13 mouse cellular contexts compared by ENCODE assay signal in genomic region chr11:119738990-119739846, GRCm38 (mm10).
DNase-seq lines count a peak whose midpoint lies in the region; ATAC-seq and TF ChIP-seq lines count a peak whose summit lies in the region.
"Had no signal": no experiment of that assay in that cellular context is flagged by ENCODE, and none has a peak within 500 bp of the region (broad histone marks: within the 10 kb centered on the region; RNA-seq: fewer than 3 reads in every experiment).

No protein-coding gene starts in this region.

- no peak for ATAC-seq in forebrain, embryonic 11.5 days (replicated peaks; ENCODE audit: low FRiP score)
- no peak for ATAC-seq in midbrain, embryonic 16.5 days

- peaks cover 47% of the 10 kb centered on the region for H3K4me1 ChIP-seq in cerebellum, adult 2 months (ENCODE audit: control insufficient read depth, insufficient read depth, low read length)
- peaks cover 3% of the 10 kb centered on the region; the same call in 1 of the 2 replicates for H3K4me1 ChIP-seq in forebrain, embryonic 11.5 days (replicated peaks; ENCODE audit: control insufficient read depth, insufficient read depth, low read length)
- H3K4me1 ChIP-seq in midbrain, embryonic 16.5 days (ENCODE audit: control insufficient read depth, insufficient read depth, low read length): peaks cover 23% of the 10 kb centered on the region

- H3K9me3 ChIP-seq in forebrain, embryonic 11.5 days (ENCODE audit: control insufficient read depth, low read length): no peaks in the 10 kb centered on the region
- no peaks in the 10 kb centered on the region for H3K9me3 ChIP-seq in midbrain, embryonic 16.5 days (replicated peaks; ENCODE audit: control insufficient read depth, low read length, poor library complexity, severe bottlenecking)
- H3K9me3 ChIP-seq: megakaryocyte, embryonic 14.5 days had no signal

- no peaks in the 10 kb centered on the region for H3K36me3 ChIP-seq in forebrain, embryonic 11.5 days (ENCODE audit: control insufficient read depth, insufficient read depth, low read length)
- no peaks in the 10 kb centered on the region for H3K36me3 ChIP-seq in midbrain, embryonic 16.5 days (ENCODE audit: control insufficient read depth, insufficient read depth, low read length)

- peak overlapping the region; percentile 41 for H3K27ac ChIP-seq in cerebellum, adult 2 months (ENCODE audit: insufficient read depth, low read length)
- H3K27ac ChIP-seq in forebrain, embryonic 11.5 days (ENCODE audit: low read depth, low read length): no peak overlapping the region
- H3K27ac ChIP-seq in midbrain, embryonic 16.5 days (ENCODE audit: low read length): peak overlapping the region; percentile 65
- H3K27ac ChIP-seq: liver, embryonic 14.5 days had no signal

- H3K9ac ChIP-seq in forebrain, embryonic 11.5 days (ENCODE audit: low read length): peak overlapping the region; percentile 16; the same call in 1 of the 2 replicates
- no peak overlapping the region for H3K9ac ChIP-seq in midbrain, embryonic 16.5 days (ENCODE audit: low read depth, low read length)
- H3K9ac ChIP-seq: liver, embryonic 14.5 days had no signal

- no peaks in the 10 kb centered on the region for H3K27me3 ChIP-seq in cerebellum, adult 2 months (ENCODE audit: control insufficient read depth, insufficient read depth, low read length)
- no peaks in the 10 kb centered on the region for H3K27me3 ChIP-seq in forebrain, embryonic 11.5 days (ENCODE audit: control insufficient read depth, insufficient read depth, low read length)
- H3K27me3 ChIP-seq in midbrain, embryonic 16.5 days (ENCODE audit: control insufficient read depth, insufficient read depth, low read depth, low read length): no peaks in the 10 kb centered on the region
- H3K27me3 ChIP-seq: megakaryocyte, embryonic 14.5 days had no signal

- TF ChIP-seq POLR2A in cerebellum, adult 2 months (IDR thresholded peaks at IDR 0.05; ENCODE audit: borderline replicate concordance, insufficient read depth, low read length): no peak

- H3K4me2 ChIP-seq in forebrain, embryonic 11.5 days (ENCODE audit: low read depth, low read length, severe bottlenecking): no peak overlapping the region
- no peak overlapping the region for H3K4me2 ChIP-seq in midbrain, embryonic 16.5 days (ENCODE audit: low read length)

- no peak for TF ChIP-seq CTCF in cerebellum, adult 2 months (IDR thresholded peaks at IDR 0.05; ENCODE audit: borderline replicate concordance, insufficient read depth, low read depth, low read length)

- no peak for DNase-seq in cerebellum, adult 2 months
- no peak for DNase-seq in cerebellum, postnatal 36 days
- no peak for DNase-seq in forebrain, embryonic 11.5 days (ENCODE audit: low spot score)
- DNase-seq in layer of hippocampus, adult 8-10 months (ENCODE audit: low spot score in 2 of 2): peak; percentile 58 to 63
- DNase-seq in ovary, adult 18-20 months (ENCODE audit: low spot score): no peak
- DNase-seq in lung, postnatal 10 days: no peak
- DNase-seq in heart, adult 18-20 months: no peak
- DNase-seq: gastrocnemius, postnatal 25 days; heart, postnatal 36 days; kidney, postnatal 10 days had no signal

- no peak overlapping the region for H3K4me3 ChIP-seq in cerebellum, adult 2 months (replicated peaks; ENCODE audit: insufficient read depth, low read depth, low read length)
- no peak overlapping the region for H3K4me3 ChIP-seq in forebrain, embryonic 11.5 days (ENCODE audit: low read depth, low read length)
- no peak overlapping the region for H3K4me3 ChIP-seq in midbrain, embryonic 16.5 days (ENCODE audit: low read depth, low read length)

- 34% methylated on average over 7 of the region's 7 CpGs for WGBS in cerebellum, adult 2 months
- 60% methylated on average over 7 of the region's 7 CpGs for WGBS in forebrain, embryonic 11.5 days
- 36% methylated on average over 7 of the region's 7 CpGs for WGBS in midbrain, embryonic 16.5 days

Comparison
In these comparisons a context has a peak if more than half of its experiments do, and no peak if none do; other contexts are left out.
1. DNase-seq: peak in layer of hippocampus, adult 8-10 months (2 of 2); none in cerebellum, adult 2 months (0 of 2), cerebellum, postnatal 36 days (0 of 2), forebrain, embryonic 11.5 days (single experiment), ovary, adult 18-20 months (single experiment), lung, postnatal 10 days (single experiment) and heart, adult 18-20 months (0 of 2).